Mouse (Mus musculus): Measurements from ENCODE around the gene Npr1. TPM values are rescaled to one million over a fixed set of nuclear protein-coding genes. Genes with fewer than 3 reads are reported as not detected.

The Npr1 gene
- polyA plus RNA-seq, 1 experiment from 2014 or later: 4.0 TPM

DNA sequence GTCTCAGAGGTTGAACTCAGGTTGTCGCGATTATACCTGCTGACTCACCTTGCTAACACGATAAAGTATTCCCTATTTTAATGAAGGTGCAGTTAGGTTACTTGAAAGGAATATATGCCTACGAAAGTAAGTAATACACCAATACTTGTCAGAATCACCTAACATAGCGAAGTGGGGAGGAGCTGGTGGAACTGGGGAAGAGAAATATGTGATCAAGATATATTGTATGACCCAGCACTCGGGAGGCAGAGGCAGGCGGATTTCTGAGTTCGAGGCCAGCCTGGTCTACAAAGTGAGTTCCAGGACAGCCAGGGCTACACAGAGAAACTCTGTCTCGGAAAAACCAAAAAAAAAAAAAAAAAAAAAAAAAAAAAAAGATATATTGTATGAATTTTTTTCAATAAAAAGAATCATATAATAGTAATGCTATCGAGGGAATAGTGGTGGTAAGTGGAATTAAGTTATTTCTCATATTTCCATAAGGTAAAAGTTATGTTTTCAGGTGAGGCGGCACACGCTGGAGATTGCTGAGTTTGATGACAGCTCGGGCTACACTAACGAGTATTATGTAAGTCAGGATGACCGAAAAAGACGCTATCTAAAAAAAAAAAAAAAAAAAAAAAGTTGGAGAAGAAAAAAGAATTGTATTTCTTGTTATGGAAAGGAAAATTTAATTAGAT, 9.6 kb upstream of the Npr1 start:
- no peak for DNase-seq
- H3K36me3 ChIP-seq: peaks cover 26% of the 10 kb centered on the region
- no peaks in the 10 kb centered on the region for H3K9me3 ChIP-seq (replicated peaks)
- H3K4me1 ChIP-seq (replicated peaks): peaks cover 25% of the 10 kb centered on the region
- 32% methylated on average over 16 of the region's 16 CpGs for WGBS (ENCODE audit: insufficient replicate concordance)
- no peaks in the 10 kb centered on the region for H3K27me3 ChIP-seq
- peak overlapping the region; percentile 48 for H3K4me2 ChIP-seq
- ATAC-seq (ENCODE audit: low read depth): no peak
- no peak overlapping the region for H3K27ac ChIP-seq
- H3K9ac ChIP-seq: peak overlapping the region; percentile 13; the same call in 1 of the 2 replicates
- H3K4me3 ChIP-seq (replicated peaks): peak overlapping the region; percentile 49

DNA sequence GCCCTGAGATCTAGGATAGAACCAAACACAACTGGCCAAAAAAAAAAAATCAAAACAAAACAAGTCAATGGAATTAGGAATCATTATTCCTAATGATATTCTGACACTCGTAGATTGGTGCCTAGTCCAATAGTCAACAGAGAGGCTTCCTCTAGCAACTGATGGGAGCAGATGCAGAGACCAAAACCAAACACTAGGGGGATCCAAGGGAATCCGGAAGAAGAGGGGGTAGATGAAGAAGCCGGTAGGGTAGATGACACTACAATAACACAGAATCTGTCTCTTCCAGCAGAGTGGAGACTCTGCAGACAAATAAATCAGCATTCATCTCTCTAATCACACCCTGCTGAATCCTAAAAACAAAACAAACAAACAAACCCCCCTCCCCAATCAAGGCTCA, 6.5 kb upstream of the Npr1 start:
- peaks cover 18% of the 10 kb centered on the region for H3K27me3 ChIP-seq
- peak; percentile 49 for DNase-seq
- no peak overlapping the region for H3K9ac ChIP-seq
- no peak overlapping the region for H3K4me2 ChIP-seq
- no peak overlapping the region for H3K27ac ChIP-seq
- WGBS (ENCODE audit: insufficient replicate concordance): 18% methylated on average over 3 of the region's 3 CpGs
- H3K36me3 ChIP-seq: no peaks in the 10 kb centered on the region
- H3K9me3 ChIP-seq (replicated peaks): no peaks in the 10 kb centered on the region
- ATAC-seq (ENCODE audit: low read depth): no peak
- H3K4me1 ChIP-seq (replicated peaks): peaks cover 11% of the 10 kb centered on the region
- H3K4me3 ChIP-seq (replicated peaks): no peak overlapping the region

DNA sequence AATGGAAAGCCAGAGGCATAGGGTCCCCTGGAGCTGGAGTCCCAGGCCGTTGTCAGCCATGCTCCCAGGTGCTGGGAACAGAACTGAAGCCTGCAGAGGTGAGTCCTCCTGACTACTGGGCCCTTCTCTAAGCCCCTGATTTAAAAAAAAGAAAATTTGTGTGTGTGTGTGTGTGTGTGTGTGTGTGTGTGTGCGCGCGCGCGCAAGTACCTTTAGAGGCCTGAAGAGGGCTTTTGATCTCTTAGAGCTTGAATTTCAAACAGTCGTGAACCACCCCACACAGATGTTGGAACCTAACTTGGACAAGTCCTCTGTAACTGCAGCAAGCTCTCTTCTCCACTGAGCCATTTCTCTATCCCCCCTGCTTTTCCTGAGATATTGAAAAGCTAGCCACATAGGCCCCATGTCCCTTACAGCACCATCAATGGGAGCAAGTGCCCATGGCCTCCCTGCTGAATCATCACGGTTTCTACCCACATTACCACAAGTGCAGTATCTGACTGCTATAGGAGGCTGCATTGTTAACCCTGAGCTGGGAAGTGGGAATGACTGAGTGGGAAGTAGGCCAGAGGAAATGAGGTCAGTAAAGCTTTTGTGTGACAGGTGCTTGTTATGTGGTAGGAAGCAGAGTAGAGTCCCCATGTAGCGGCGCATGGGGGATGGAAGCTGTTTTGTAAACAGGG, 2.1 kb upstream of the Npr1 start:
- DNase-seq (no peak), ATAC-seq (ENCODE audit: low read depth) (no peak)
- peaks cover 61% of the 10 kb centered on the region for H3K27me3 ChIP-seq
- no peaks in the 10 kb centered on the region for H3K9me3 ChIP-seq (replicated peaks)
- H3K4me3 ChIP-seq (replicated peaks): no peak overlapping the region
- no peak overlapping the region for H3K9ac ChIP-seq
- no peak overlapping the region for H3K4me2 ChIP-seq
- no peaks in the 10 kb centered on the region for H3K36me3 ChIP-seq
- H3K27ac ChIP-seq: no peak overlapping the region
- peaks cover 15% of the 10 kb centered on the region for H3K4me1 ChIP-seq (replicated peaks)
- WGBS (ENCODE audit: insufficient replicate concordance): 77% methylated on average over 10 of the region's 10 CpGs

DNA sequence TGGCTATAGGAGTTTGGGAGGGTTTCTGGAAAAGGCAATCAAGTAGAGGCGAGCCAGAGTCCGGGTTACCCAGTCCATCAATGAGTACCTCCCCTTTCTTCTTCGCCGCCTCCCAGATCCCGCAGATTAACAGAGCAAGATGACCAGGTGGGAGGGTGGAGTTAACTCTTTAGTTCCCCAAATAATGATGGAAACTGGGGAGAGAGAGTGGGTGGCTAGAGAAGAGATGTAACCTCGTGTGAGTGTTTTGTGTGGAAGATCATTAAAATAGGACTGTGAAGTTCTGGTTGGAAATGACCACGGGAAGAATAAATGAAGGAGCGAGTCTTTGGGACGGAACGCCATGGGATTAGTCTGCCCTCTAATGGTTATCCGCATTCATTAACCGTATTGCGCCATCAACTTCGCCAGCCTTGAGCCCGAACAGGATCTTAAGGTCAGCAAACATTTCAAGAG, 673 bp upstream of the Npr1 start:
- under 1% methylated on average over 15 of the region's 15 CpGs for WGBS (ENCODE audit: insufficient replicate concordance)
- no peak overlapping the region for H3K9ac ChIP-seq
- ATAC-seq (ENCODE audit: low read depth) (peak; percentile 24; the same call in 1 of the 2 replicates), DNase-seq (no peak)
- H3K36me3 ChIP-seq: no peaks in the 10 kb centered on the region
- H3K9me3 ChIP-seq (replicated peaks): no peaks in the 10 kb centered on the region
- H3K27ac ChIP-seq: no peak overlapping the region
- peaks cover 75% of the 10 kb centered on the region for H3K27me3 ChIP-seq
- peaks cover 15% of the 10 kb centered on the region for H3K4me1 ChIP-seq (replicated peaks)
- H3K4me2 ChIP-seq: peak overlapping the region; percentile 70
- H3K4me3 ChIP-seq (replicated peaks): peak overlapping the region; percentile 55

DNA sequence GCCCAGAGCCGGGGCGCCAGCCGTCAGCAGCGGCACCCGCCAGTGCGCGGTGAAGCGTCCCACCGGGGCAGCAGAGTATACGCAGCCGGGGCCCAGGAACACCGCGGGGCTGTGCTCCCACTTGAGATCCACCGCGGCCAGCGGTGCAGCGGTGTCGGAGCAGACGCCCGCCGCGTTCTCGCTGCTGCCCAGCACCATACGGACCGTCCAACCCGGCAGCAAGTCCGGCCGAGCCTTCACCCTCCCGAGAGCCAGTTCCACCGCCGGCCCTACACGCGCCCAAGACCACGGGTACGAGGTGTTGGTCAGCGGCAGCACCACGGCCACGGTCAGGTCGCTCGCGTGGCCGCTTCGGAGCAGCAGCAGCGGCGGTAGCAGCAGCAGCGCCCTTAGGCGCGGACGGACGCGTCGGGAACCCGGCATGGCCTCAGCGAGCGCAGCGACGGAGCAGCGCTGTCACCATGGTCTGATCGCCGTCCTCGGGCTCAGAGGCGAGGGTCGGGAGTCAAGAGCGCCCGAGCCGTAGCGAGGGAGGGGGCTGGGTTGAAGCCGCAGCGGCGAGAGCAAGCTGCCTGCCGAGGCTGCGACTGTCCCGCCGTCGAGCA, 483 bp downstream of the Npr1 start:
- peak overlapping the region; percentile 70 for H3K4me2 ChIP-seq
- DNase-seq (no peak), ATAC-seq (ENCODE audit: low read depth) (no peak)
- H3K4me1 ChIP-seq (replicated peaks): peaks cover 15% of the 10 kb centered on the region
- H3K9ac ChIP-seq: peak overlapping the region; percentile 50
- no peak overlapping the region for H3K27ac ChIP-seq
- no peaks in the 10 kb centered on the region for H3K36me3 ChIP-seq
- peak overlapping the region; percentile 55 for H3K4me3 ChIP-seq (replicated peaks)
- H3K9me3 ChIP-seq (replicated peaks): no peaks in the 10 kb centered on the region
- peaks cover 86% of the 10 kb centered on the region for H3K27me3 ChIP-seq
- 4% methylated on average over 75 of the region's 75 CpGs for WGBS (ENCODE audit: insufficient replicate concordance)

DNA sequence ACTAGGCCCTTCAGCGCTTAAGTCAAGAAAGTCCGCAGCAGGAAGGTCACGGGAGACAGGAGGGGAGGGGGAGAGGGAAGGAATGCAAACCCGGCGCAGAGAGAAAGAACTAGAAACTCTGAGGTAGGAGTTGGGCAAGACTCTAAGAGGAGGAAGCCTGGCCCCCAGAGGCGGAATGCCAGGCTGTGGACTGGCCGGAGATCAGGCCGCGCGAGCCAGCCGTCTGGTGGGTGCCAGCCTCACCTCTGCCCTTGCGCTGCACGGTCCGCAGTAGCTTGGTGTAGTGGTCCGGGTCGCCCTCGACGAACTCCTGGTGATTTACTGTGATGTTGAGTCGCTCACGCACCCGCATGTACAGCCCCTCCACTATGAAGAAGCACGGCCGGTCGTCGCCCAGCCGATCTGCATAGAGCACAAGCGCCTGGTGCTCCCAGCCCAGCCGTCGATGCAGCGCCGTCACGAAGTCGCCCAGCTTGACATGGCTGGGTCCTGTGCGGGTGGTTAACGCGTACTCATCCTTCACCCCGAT, 1.1 kb downstream of the Npr1 start:
- no peak overlapping the region for H3K27ac ChIP-seq
- ATAC-seq (ENCODE audit: low read depth): no peak; the same call in 1 of the 2 replicates
- no peaks in the 10 kb centered on the region for H3K9me3 ChIP-seq (replicated peaks)
- no peaks in the 10 kb centered on the region for H3K36me3 ChIP-seq
- H3K27me3 ChIP-seq: peaks cover 91% of the 10 kb centered on the region
- 18% methylated on average over 37 of the region's 37 CpGs for WGBS (ENCODE audit: insufficient replicate concordance)
- H3K4me2 ChIP-seq: peak overlapping the region; percentile 70
- peak overlapping the region; percentile 50 for H3K9ac ChIP-seq
- no peak for DNase-seq
- H3K4me1 ChIP-seq (replicated peaks): peaks cover 15% of the 10 kb centered on the region
- H3K4me3 ChIP-seq (replicated peaks): peak overlapping the region; percentile 55

DNA sequence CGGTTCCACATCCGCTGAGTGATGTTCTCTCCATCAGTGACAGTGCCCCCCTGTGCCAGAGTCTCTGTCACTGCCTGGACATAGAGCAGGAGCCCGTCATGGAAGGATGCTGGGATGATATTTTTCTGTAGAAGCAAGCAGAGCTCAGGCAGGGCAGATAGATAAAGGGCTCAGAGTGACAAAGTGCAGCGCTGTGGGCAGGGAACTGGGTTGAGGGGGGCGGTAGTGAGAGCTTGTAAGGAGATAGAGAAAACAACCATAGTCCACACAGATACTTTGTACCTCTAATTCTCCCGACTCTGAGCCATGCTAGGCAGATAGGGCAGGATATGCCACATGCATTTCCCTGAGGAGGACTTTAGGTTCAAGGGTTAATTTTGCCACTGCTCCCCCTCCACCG, 3.1 kb downstream of the Npr1 start:
- peaks cover 81% of the 10 kb centered on the region for H3K27me3 ChIP-seq

DNA sequence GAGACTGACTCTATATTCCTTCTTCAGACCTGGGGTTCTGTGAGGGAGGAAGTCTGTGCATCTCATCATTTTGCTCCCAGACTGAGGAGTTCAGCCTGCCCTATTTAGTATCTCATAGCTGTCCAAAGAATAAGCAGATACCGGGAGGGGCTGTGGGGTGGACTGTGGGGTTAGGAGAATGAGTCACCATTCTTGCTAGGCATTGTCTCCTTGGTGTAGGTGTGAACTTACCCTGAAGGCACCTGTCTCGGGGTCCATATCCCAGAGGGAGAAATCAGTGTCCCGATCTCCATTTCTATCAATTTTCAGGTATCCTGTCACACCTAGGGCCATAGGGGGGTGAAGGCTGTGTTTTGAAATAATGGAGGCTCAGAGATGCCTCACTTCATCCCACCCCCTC, 3.7 kb downstream of the Npr1 start:
- H3K27me3 ChIP-seq: peaks cover 78% of the 10 kb centered on the region
- H3K9ac ChIP-seq: no peak overlapping the region
- 69% methylated on average over 3 of the region's 3 CpGs for WGBS (ENCODE audit: insufficient replicate concordance)
- H3K9me3 ChIP-seq (replicated peaks): no peaks in the 10 kb centered on the region
- no peaks in the 10 kb centered on the region for H3K36me3 ChIP-seq
- H3K27ac ChIP-seq: no peak overlapping the region
- H3K4me3 ChIP-seq (replicated peaks): no peak overlapping the region
- H3K4me2 ChIP-seq: no peak overlapping the region
- peaks cover 15% of the 10 kb centered on the region for H3K4me1 ChIP-seq (replicated peaks)
- DNase-seq (no peak), ATAC-seq (ENCODE audit: low read depth) (no peak)

More for the DNA sequence above, 3.1 kb downstream of the Npr1 start:
- Histone ChIP-seq H3K4me1 (replicated peaks) (peaks cover 15% of the 10 kb centered on the region), H3K36me3 (no peaks in the 10 kb centered on the region), H3K27ac (no peak overlapping the region), H3K9ac (no peak overlapping the region), H3K4me2 (no peak overlapping the region), H3K4me3 (replicated peaks) (no peak overlapping the region), H3K9me3 (replicated peaks) (no peaks in the 10 kb centered on the region)
- DNase-seq (no peak), ATAC-seq (ENCODE audit: low read depth) (no peak)
- 29% methylated on average over 7 of the region's 7 CpGs for whole genome bisulfite sequencing (ENCODE audit: insufficient replicate concordance)

DNA sequence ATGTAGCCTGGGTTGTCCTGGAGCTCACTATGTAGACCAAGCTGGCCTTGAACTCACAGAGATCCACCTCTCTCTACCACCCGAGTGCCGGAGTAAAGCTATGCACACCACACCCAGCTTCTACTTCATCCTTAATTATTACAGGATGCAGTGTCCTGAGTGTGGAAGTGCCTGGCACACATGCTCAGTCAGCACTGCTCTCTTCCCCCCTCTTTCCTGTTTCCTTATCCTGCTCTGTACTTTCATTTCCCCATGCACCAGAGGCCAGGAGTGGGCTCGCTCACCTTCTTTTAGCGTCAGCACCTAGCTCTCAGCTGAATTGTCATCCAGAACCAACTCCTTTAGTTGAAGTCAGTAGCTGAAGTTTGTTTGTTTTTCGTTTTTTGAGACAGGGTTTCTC, 5.4 kb downstream of the Npr1 start:
- H3K4me3 ChIP-seq (replicated peaks): no peak overlapping the region
- no peak overlapping the region for H3K4me2 ChIP-seq
- H3K9me3 ChIP-seq (replicated peaks): no peaks in the 10 kb centered on the region
- H3K9ac ChIP-seq: no peak overlapping the region
- 54% methylated on average over 5 of the region's 5 CpGs for WGBS (ENCODE audit: insufficient replicate concordance)
- no peak for DNase-seq
- no peak overlapping the region for H3K27ac ChIP-seq
- no peak for ATAC-seq (ENCODE audit: low read depth)
- H3K4me1 ChIP-seq (replicated peaks): peaks cover 5% of the 10 kb centered on the region
- H3K36me3 ChIP-seq: no peaks in the 10 kb centered on the region
- H3K27me3 ChIP-seq: peaks cover 63% of the 10 kb centered on the region

DNA sequence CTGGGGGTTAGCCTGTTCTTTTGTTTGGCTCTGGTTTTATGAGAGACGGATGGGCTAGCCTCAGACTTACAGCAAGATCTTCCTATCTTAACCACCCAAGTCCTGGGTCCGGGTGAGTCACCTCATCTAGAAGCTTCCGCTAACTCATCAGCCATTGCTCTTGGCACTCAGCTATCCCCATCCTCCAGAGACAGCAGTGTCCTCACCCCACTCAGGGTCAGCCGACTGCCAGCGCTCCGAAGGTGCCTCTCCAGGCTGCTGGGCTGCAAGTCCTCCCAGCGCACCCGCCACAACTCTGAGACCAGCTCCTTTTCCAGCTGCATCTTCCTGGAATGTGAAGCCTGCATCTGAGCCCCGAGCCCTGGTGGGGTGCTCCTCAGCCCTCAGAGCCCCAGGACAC, 5.9 kb downstream of the Npr1 start:
- 71% methylated on average over 9 of the region's 9 CpGs for WGBS (ENCODE audit: insufficient replicate concordance)
- H3K36me3 ChIP-seq: no peaks in the 10 kb centered on the region
- H3K4me3 ChIP-seq (replicated peaks): no peak overlapping the region
- H3K27ac ChIP-seq: no peak overlapping the region
- DNase-seq (no peak), ATAC-seq (ENCODE audit: low read depth) (no peak)
- H3K9ac ChIP-seq: no peak overlapping the region
- H3K27me3 ChIP-seq: peaks cover 58% of the 10 kb centered on the region
- no peaks in the 10 kb centered on the region for H3K9me3 ChIP-seq (replicated peaks)
- no peaks in the 10 kb centered on the region for H3K4me1 ChIP-seq (replicated peaks)
- no peak overlapping the region for H3K4me2 ChIP-seq

DNA sequence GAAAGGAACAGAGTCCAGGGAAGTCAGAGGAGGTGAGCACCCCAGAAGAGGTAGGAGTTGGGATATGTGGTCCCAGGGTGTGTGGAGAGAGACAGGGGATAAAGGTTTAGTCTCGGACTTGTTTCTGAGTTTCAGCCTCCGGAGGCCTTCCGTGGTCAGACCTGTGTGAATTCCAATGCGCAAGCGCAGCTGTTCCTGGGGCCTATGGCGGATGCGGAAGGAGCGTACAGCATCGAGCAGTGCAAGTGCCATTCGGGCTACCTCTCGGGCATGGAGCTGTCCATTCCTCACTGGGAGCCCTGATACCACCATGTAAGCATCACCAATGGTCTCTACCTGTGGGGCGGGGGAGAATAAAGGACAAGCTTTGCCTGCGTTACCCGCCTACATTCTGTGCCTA, 10.7 kb downstream of the Npr1 start:
- Histone ChIP-seq H3K4me2 (no peak overlapping the region), H3K36me3 (no peaks in the 10 kb centered on the region), H3K9ac (no peak overlapping the region), H3K4me1 (replicated peaks) (peaks cover 14% of the 10 kb centered on the region), H3K4me3 (replicated peaks) (no peak overlapping the region), H3K27ac (no peak overlapping the region), H3K27me3 (peaks cover 10% of the 10 kb centered on the region), H3K9me3 (replicated peaks) (no peaks in the 10 kb centered on the region)
- ATAC-seq (ENCODE audit: low read depth): no peak
- no peak for DNase-seq
- WGBS (ENCODE audit: insufficient replicate concordance): 83% methylated on average over 14 of the region's 14 CpGs
